Mouse (Mus musculus) heart, adult 2 months (tissue): ENCODE data around the gene Spata21.

Source experiments
- CTCF ChIP-seq: fragments of 200-600 bp; IDR thresholded peaks from 2 replicates; pipeline ENCODE4 v1.8.1; 2022; ENCODE audit warnings: antibody characterized with exemption, mild to moderate bottlenecking, moderate library complexity
- EP300 ChIP-seq: fragments of 200-500 bp; IDR thresholded peaks from 2 replicates; pipeline ENCODE4 v1.6.1; 2011; ENCODE audit warnings: low read depth, low read length, control low read depth; ENCODE audit not compliant: insufficient read depth
- POLR2A ChIP-seq: fragments of 200-500 bp; IDR thresholded peaks from 2 replicates; pipeline ENCODE4 v1.6.1; 2011; ENCODE audit warnings: mild to moderate bottlenecking, low read depth, low read length, control low read depth; ENCODE audit not compliant: insufficient read depth

DNA sequence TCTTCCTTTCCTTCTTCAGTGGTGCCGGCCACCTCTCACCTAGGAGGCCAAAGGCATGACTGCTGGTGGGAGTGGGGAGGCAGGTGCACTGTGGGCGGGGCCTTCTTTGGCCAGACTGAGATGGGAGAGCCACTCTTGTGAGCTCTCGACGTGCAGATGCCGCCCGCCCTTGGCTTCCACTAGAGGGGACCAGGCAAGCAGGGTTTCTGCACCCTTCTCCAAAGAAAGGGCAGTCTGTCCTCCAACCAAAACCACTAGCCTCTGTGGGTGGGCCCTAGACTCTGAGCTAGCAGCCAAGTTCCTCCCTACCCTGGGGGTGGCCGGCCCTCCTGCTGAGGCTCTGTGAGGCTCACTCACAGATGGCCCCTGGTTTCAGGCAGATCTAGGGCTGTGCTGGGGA, 25.7 kb downstream of the Spata21 start:
- TF ChIP-seq CTCF (no peak), POLR2A (no peak), EP300 (no peak)
